Mouse (Mus musculus): ENCODE results near the gene Gm10065.
"Not testable (repeated sequence)": the region's sequence is repeated elsewhere in the genome, so short reads cannot be mapped to it uniquely, and the experiment has no call there.

DNA sequence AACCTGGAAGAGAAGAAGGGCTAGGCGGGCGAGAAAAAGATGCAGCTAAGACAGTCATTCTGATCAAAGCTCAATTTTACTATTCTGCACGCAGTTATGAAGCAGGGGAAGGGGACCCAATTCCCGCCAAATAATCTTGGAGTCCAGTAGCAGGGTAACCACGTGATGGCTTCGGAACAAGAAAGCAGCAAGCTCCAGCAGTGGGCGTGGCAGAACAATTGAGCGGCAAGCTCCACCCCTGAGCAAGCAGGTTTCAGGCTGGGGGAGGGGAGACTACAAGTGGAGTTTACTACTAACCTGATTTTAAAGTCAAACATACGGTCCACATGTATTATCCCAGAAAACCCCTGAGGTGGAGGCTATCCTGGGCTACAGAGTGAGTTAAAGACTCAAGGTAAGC lies 16.7 kb downstream of the Gm10065 start:
- TF ChIP-seq GATA1, TAL1 (IDR thresholded peaks at IDR 0.05; ENCODE audit: low read length): not testable (repeated sequence)
